Mouse (Mus musculus) kidney, adult 18-20 months (tissue): ENCODE data around the gene Hoxa3.

ENCODE experiments used
- DNase-seq: peaks from one replicate; pipeline ENCODE4 v3.0.0; 2021

Gene Hoxa3

GRCm38 (mm10) chr6:52165441-52166370 lies 47.4 kb downstream of the Hoxa3 start:
- peak; percentile 47 for DNase-seq

- DNase-seq = peak; percentile 32
Measured at GRCm38 (mm10) chr6:52164626-52165440, 48.3 kb downstream of the Hoxa3 start, which contains the start of gene Hoxa2. TSS of gene Hoxa2 (minus strand) at chr6:52164831.

- peak; percentile 61 for DNase-seq
Measured at GRCm38 (mm10) chr6:52164051-52164625, 49.0 kb downstream of the Hoxa3 start.

- peak; percentile 27 for DNase-seq
Measured at GRCm38 (mm10) chr6:52163366-52164031, 49.6 kb downstream of the Hoxa3 start.

- no peak for DNase-seq
Measured at GRCm38 (mm10) chr6:52162611-52163365, 50.3 kb downstream of the Hoxa3 start.

- no peak for DNase-seq
Measured at GRCm38 (mm10) chr6:52162093-52162380, 51.1 kb downstream of the Hoxa3 start.

GRCm38 (mm10) chr6:52161336-52162092 lies 51.6 kb downstream of the Hoxa3 start:
- DNase-seq = no peak

GRCm38 (mm10) chr6:52160511-52161335 lies 52.4 kb downstream of the Hoxa3 start:
- DNase-seq = peak; percentile 73

- peak; percentile 38 for DNase-seq
Measured at GRCm38 (mm10) chr6:52159979-52160378, 53.2 kb downstream of the Hoxa3 start.

GRCm38 (mm10) chr6:52159164-52159761 lies 53.9 kb downstream of the Hoxa3 start:
- peak; percentile 62 for DNase-seq

- peak; percentile 90 for DNase-seq
Measured at GRCm38 (mm10) chr6:52158276-52159051, 54.7 kb downstream of the Hoxa3 start, which contains the start of gene Hoxa1. TSS of gene Hoxa1 (minus strand) at chr6:52158317.

GRCm38 (mm10) chr6:52157466-52158275 lies 55.5 kb downstream of the Hoxa3 start:
- DNase-seq = no peak

GRCm38 (mm10) chr6:52156551-52157200 lies 56.5 kb downstream of the Hoxa3 start:
- DNase-seq = no peak

- DNase-seq = no peak
Measured at GRCm38 (mm10) chr6:52155471-52155870, 57.7 kb downstream of the Hoxa3 start.

- no peak for DNase-seq
Measured at GRCm38 (mm10) chr6:52154044-52154443, 59.1 kb downstream of the Hoxa3 start.

- DNase-seq = no peak
Measured at GRCm38 (mm10) chr6:52153270-52153669, 59.9 kb downstream of the Hoxa3 start.
